Mouse (Mus musculus) erythroblast, embryonic 14.5 days (primary cell): ENCODE data around the gene Slc37a1.

Experiments
- GATA1 ChIP-seq: IDR thresholded peaks from 2 replicates; pipeline ENCODE4 v1.6.1; 2012; ENCODE audit warnings: low read length, inconsistent platforms, mixed read lengths
- TAL1 ChIP-seq: IDR thresholded peaks from 3 replicates; pipeline ENCODE4 v1.6.1; 2012; ENCODE audit warnings: low read length, inconsistent platforms, mixed read lengths

- TF ChIP-seq GATA1 (no peak), TAL1 (no peak)
These were observed 23.9 kb upstream of the Slc37a1 start for GRCm38 (mm10) chr17:31262715-31263114.
